Mouse (Mus musculus) embryo, embryonic 9.5 days (tissue): ENCODE results near the gene Gm45717.

Experiments used
- DNase-seq: peaks from one replicate; pipeline ENCODE4 v3.0.0-alpha.2; 2017; ENCODE audit errors: extremely low spot score

The Gm45717 gene

DNA sequence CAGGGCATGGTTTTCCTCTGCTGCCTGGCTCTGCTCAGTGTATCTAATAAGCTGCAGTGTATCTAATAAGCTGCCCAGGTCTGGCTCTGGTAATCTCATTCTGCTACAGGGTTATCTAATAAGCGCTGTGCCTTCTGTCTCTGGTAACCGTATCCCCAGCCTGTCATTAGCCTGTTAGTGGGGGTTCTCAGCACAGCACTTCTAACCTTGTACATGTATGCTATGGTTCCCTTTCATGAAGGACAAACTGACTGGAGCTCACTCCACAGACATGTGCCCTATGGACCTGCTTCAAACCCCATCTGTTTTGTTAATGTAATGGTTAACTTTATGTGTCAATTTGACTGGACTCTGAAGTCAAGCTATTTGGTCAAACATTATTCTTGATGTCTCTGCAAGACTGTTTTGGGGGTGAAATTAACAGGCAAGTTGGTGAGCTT lies 50.1 kb downstream of the Gm45717 start:
- DNase-seq = no peak

DNA sequence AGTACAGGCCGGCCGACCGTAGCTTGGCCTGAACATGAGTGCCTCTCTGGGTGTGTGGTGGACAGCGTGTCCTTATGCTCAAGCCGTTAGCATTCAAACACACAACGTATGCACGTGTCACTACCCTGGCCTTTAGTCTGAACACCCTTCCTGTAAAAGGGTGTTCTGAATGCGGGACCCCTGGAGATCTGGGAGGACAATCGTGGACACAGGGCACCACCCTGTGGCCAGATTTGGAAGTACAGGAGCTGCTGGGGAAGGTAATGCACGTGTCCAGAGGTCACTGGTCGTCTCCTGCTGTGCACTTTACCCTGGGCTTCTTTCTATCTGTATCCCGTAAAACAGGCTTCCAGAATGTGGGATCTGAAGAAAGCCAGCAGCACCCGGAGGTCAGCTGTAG lies 52.5 kb downstream of the Gm45717 start:
- peak; percentile 85 for DNase-seq

DNA sequence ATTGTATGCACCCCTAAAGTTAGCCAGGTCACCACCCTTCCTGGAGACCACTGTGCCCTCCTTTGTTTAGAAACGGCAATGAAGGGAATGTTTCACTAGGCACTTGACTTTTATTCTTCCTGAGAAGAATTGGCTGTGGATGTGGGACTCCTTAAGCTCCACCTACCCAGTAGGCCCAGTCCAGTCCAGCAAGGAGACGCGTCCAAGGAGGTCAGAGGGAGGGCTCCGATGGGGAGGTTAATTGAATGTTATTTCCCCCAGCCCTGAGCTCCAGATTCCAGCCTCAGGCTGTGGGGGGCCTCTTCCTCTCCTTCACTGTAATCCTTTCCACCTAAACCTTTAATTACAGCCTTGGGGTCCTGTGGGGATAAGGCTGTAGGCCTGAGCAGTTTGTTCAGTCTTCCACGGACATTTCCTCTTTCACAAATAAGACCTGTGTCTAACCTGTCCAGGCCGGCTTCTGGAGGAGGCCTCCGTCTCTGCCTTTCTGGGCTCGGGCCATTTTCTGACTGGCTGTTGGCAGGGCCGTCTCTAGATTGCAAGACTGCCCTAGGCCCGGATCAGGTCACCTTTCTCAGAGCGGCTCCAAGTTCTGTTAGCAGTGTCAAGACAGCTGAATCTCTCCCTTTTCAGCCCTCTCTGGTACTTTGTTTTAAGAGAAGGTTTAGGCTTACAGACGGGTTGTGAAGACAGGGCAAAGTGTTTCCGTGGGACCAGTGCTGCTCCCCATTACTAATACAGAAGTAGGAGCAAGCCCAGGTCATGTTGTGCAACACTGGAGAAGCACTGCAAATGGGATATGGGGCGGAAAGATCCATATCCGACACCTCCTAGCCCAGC lies 53.5 kb downstream of the Gm45717 start:
- DNase-seq = no peak

DNA sequence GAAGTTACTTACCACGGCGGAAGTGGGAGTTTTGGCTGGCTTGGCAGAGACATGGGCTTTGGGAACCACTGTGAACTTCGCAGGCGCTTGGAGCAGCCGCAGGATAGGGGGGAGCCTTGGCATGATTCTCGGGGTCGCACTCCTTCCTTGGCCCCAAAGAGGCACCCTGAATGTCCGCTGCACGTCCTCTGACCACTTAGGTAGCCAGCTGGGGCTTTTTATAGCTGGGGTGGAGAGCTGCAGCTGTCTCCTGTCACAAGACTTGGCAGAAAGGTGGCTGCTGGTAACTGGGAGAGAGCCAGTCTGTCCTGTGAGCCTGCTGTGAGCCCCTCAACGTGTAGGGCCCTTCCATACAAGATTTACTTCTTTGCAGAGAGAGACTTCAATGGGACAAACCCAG lies 55.5 kb downstream of the Gm45717 start, which contains the start of gene Cox8b:
Cox8b (minus strand) TSS at position 227 of the 400 bp plus-strand sequence.
- DNase-seq = no peak
